Mouse (Mus musculus) neural tube, embryonic 10.5 days (tissue): ENCODE results near the gene Kdsr.

ENCODE experiments used
- DNase-seq: peaks from one replicate; pipeline ENCODE4 v3.0.0-alpha.2; 2017; ENCODE audit warnings: low spot score; ENCODE audit errors: extremely low spot score

Gene Kdsr

GRCm38 (mm10) chr1:106759572-106760435 lies at the start of gene Kdsr:
TSS of gene Kdsr (minus strand) at chr1:106759727.
- DNase-seq: peak; percentile 92

- DNase-seq: no peak
Observed at GRCm38 (mm10) chr1:106799931-106800330, 40.4 kb upstream of the Kdsr start.

- no peak for DNase-seq
Observed at GRCm38 (mm10) chr1:106799406-106799805, 39.9 kb upstream of the Kdsr start.

- no peak for DNase-seq
Observed at GRCm38 (mm10) chr1:106796987-106797779, 37.7 kb upstream of the Kdsr start.

- DNase-seq: peak; percentile 94
Observed at GRCm38 (mm10) chr1:106796542-106796924, 37.0 kb upstream of the Kdsr start, which contains the start of gene Vps4b. TSS of gene Vps4b (minus strand) at chr1:106796728.

- no peak for DNase-seq
Observed at GRCm38 (mm10) chr1:106795634-106796541, 36.4 kb upstream of the Kdsr start.

GRCm38 (mm10) chr1:106774896-106775295 lies 15.4 kb upstream of the Kdsr start:
- DNase-seq: no peak

GRCm38 (mm10) chr1:106774092-106774491 lies 14.6 kb upstream of the Kdsr start:
- DNase-seq: no peak

- no peak for DNase-seq
Observed at GRCm38 (mm10) chr1:106768773-106769172, 9.2 kb upstream of the Kdsr start.

GRCm38 (mm10) chr1:106765771-106766170 lies 6.2 kb upstream of the Kdsr start:
- DNase-seq: no peak

- DNase-seq: no peak
Observed at GRCm38 (mm10) chr1:106764846-106765245, 5.3 kb upstream of the Kdsr start.

- DNase-seq: no peak
Observed at GRCm38 (mm10) chr1:106764281-106764680, 4.8 kb upstream of the Kdsr start.

GRCm38 (mm10) chr1:106760750-106761149 lies 1.2 kb upstream of the Kdsr start:
- DNase-seq: no peak

- DNase-seq: no peak
Observed at GRCm38 (mm10) chr1:106758734-106759571, 574 bp downstream of the Kdsr start.

- DNase-seq: no peak
Observed at GRCm38 (mm10) chr1:106756633-106757032, 2.9 kb downstream of the Kdsr start.

- no peak for DNase-seq
Observed at GRCm38 (mm10) chr1:106752013-106752412, 7.5 kb downstream of the Kdsr start.

- DNase-seq: no peak
Observed at GRCm38 (mm10) chr1:106750656-106751055, 8.9 kb downstream of the Kdsr start.

- no peak for DNase-seq
Observed at GRCm38 (mm10) chr1:106748555-106749315, 10.8 kb downstream of the Kdsr start.

GRCm38 (mm10) chr1:106742980-106743379 lies 16.5 kb downstream of the Kdsr start:
- DNase-seq: no peak

- DNase-seq: no peak
Observed at GRCm38 (mm10) chr1:106740735-106741134, 18.8 kb downstream of the Kdsr start.
